Mouse (Mus musculus) cerebellum, adult 2 months (tissue): ENCODE data around the gene Retreg1.

Experiments
- CTCF ChIP-seq: fragments of 200-500 bp; IDR thresholded peaks from 2 replicates; pipeline ENCODE4 v1.5.1; 2011; ENCODE audit warnings: low read depth, mild to moderate bottlenecking, control low read depth, low read length, moderate library complexity, borderline replicate concordance; ENCODE audit not compliant: insufficient read depth
- POLR2A ChIP-seq: fragments of 200-500 bp; IDR thresholded peaks from 2 replicates; pipeline ENCODE4 v1.6.1; 2011; ENCODE audit warnings: low read length, control low read depth, borderline replicate concordance; ENCODE audit not compliant: insufficient read depth

- TF ChIP-seq CTCF (no peak), POLR2A (no peak)
Measured at GRCm38 (mm10) chr15:25826531-25826961, 16.4 kb upstream of the Retreg1 start.
